Mouse (Mus musculus): ENCODE data around the gene Inpp5a. TPM values are rescaled to one million over a fixed set of nuclear protein-coding genes. Genes with fewer than 3 reads are reported as not detected.
A peak's percentile ranks its signal among the peaks of the same experiment; 100 is the strongest.

Gene Inpp5a
- polyA plus RNA-seq, 1 experiment from 2014 or later, result 25.4 TPM

DNA sequence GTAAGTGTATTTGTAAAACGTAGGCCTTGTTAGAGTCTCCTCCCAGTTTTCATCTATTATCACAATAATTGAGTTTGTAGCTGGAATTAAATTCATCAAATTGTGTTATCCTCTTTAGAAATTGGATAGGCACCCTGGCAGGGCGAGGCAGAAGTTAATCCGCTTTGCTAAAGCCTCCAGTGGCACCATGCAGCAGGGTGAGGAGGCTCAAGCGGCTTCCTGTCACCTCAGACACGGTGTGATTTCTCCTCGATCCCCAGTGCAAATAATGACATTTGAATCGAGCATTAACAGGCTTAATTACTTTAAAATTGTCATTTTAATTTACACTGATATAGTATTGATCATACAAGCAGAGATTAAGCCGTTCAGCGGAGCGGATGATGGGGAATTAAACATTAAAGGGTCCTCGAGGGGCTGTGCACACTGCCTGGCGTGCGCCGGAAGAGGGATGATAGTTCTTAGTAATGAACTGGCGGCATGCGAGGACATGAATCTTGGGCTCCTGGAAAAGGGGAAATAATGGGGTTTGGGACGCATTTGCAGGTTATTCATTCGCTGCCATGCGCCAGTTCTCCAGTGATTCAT lies 109.2 kb downstream of the Inpp5a start:
- H3K9ac ChIP-seq (ENCODE audit: low read length), result no peak overlapping the region
- DNase-seq (ENCODE audit: low spot score) (no peak), ATAC-seq (ENCODE audit: low FRiP score, low TSS enrichment) (no peak)
- H3K4me2 ChIP-seq (replicated peaks; ENCODE audit: low read depth), result no peak overlapping the region
- H3K27ac ChIP-seq (replicated peaks), result no peak overlapping the region
- H3K27me3 ChIP-seq (ENCODE audit: control insufficient read depth, insufficient read depth, low read length), result no peaks in the 10 kb centered on the region
- no peaks in the 10 kb centered on the region for H3K4me1 ChIP-seq (replicated peaks; ENCODE audit: control insufficient read depth, insufficient read depth)
- no peaks in the 10 kb centered on the region for H3K36me3 ChIP-seq (ENCODE audit: control insufficient read depth, insufficient read depth, low read length)
- H3K9me3 ChIP-seq (ENCODE audit: control insufficient read depth, low read length), result no peaks in the 10 kb centered on the region
- 69% methylated on average over 19 of the region's 19 CpGs for WGBS
- TF ChIP-seq CTCF (IDR thresholded peaks at IDR 0.05; ENCODE audit: low read depth) (no peak), EP300 (optimal IDR thresholded peaks at IDR 0.05) (no peak)
- H3K4me3 ChIP-seq (ENCODE audit: low read depth, low read length), result no peak overlapping the region

DNA sequence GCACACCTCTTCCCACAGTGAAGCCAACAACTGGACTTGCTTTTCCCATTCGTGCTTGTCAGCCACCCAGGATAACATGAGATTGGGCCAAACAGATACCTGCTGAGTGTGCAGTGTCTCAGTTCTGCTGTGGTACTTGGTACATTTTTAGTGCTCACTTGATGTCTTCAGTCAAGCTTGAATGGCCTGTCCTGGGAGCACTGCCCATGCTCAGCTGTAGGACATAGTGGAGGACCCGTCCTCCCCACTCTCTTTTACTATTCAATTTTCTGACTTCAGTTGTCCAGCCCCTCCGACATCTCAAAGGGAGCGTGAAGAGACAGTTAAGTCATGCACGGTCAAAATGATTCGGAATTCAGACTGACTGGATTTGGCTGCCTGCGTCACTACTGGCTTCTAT lies 115.2 kb downstream of the Inpp5a start:
- Histone ChIP-seq H3K4me1 (replicated peaks; ENCODE audit: control insufficient read depth, insufficient read depth) (no peaks in the 10 kb centered on the region), H3K9me3 (ENCODE audit: control insufficient read depth, low read length) (no peaks in the 10 kb centered on the region), H3K4me3 (ENCODE audit: low read depth, low read length) (no peak overlapping the region), H3K36me3 (ENCODE audit: control insufficient read depth, insufficient read depth, low read length) (no peaks in the 10 kb centered on the region), H3K27ac (replicated peaks) (no peak overlapping the region), H3K27me3 (ENCODE audit: control insufficient read depth, insufficient read depth, low read length) (no peaks in the 10 kb centered on the region), H3K9ac (ENCODE audit: low read length) (no peak overlapping the region), H3K4me2 (replicated peaks; ENCODE audit: low read depth) (no peak overlapping the region)
- 89% methylated on average over 7 of the region's 7 CpGs for WGBS
- TF ChIP-seq CTCF (IDR thresholded peaks at IDR 0.05; ENCODE audit: low read depth) (no peak), EP300 (optimal IDR thresholded peaks at IDR 0.05) (no peak)
- no peak for DNase-seq (ENCODE audit: low spot score)
- ATAC-seq (ENCODE audit: low FRiP score, low TSS enrichment), result no peak

DNA sequence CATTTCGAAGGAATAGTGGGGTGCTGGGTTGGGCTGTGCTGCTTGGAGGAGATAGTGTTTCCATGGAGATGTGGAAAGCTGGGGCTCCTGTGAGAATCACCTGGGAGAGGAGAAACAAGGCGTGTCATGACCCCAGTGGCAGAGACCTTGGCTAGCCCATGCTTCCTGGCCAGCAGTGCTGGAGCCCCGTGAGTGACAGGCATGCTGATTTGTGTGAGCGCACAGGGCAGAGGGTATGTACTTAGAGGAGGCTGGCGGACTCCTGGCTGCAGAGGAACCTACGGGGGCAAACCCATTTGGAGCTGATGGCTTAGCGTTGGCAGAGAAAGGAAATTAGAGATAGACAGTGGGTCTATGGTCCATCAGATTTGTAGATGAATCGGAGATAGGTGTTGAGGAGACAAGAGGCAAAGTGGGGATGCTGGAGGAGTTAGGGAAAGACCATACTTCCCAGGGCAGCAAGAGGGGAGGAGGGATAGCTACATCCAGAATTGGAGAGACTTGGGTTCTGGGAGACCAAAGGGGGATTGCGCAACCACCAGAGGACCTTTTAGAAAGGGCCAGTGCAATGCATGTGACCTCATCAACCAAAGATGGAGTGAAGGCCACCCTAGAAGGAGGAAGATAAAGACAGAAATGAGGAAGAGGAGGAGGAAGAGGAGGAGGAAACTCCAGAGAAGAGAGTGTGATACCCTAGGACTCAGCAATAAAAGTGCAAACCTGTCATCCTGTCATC lies 117.9 kb downstream of the Inpp5a start:
- H3K27me3 ChIP-seq (ENCODE audit: control insufficient read depth, insufficient read depth, low read length), result no peaks in the 10 kb centered on the region
- DNase-seq (ENCODE audit: low spot score) (no peak), ATAC-seq (ENCODE audit: low FRiP score, low TSS enrichment) (no peak)
- no peak overlapping the region for H3K9ac ChIP-seq (ENCODE audit: low read length)
- no peak overlapping the region for H3K27ac ChIP-seq (replicated peaks)
- H3K4me3 ChIP-seq (ENCODE audit: low read depth, low read length), result no peak overlapping the region
- WGBS, result 62% methylated on average over 9 of the region's 9 CpGs
- H3K4me2 ChIP-seq (replicated peaks; ENCODE audit: low read depth), result no peak overlapping the region
- no peaks in the 10 kb centered on the region for H3K4me1 ChIP-seq (replicated peaks; ENCODE audit: control insufficient read depth, insufficient read depth)
- H3K9me3 ChIP-seq (ENCODE audit: control insufficient read depth, low read length), result no peaks in the 10 kb centered on the region
- no peaks in the 10 kb centered on the region for H3K36me3 ChIP-seq (ENCODE audit: control insufficient read depth, insufficient read depth, low read length)
- TF ChIP-seq CTCF (IDR thresholded peaks at IDR 0.05; ENCODE audit: low read depth) (no peak), EP300 (optimal IDR thresholded peaks at IDR 0.05) (no peak)

DNA sequence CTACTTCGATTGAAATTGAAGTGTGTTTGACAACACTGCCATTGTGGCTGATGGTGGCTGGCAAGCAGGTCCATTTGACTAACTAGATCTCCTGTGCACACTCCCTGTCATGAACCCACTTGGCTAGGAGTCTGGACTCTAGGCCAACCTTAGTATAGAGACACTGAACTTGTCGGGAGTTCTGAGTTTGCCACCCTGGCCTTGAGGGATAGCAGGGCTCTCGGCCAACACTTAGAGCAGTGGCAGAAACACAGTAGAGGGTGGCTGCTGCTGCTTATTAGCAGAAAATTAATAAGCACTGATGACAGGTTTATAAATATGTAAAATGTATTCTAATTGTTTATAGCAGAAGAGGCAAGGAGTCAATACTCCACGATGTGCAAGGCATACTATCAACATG lies 120.0 kb downstream of the Inpp5a start:
- WGBS, result 68% methylated on average over 4 of the region's 4 CpGs
- Histone ChIP-seq H3K4me2 (replicated peaks; ENCODE audit: low read depth) (no peak overlapping the region), H3K4me1 (replicated peaks; ENCODE audit: control insufficient read depth, insufficient read depth) (no peaks in the 10 kb centered on the region)

DNA sequence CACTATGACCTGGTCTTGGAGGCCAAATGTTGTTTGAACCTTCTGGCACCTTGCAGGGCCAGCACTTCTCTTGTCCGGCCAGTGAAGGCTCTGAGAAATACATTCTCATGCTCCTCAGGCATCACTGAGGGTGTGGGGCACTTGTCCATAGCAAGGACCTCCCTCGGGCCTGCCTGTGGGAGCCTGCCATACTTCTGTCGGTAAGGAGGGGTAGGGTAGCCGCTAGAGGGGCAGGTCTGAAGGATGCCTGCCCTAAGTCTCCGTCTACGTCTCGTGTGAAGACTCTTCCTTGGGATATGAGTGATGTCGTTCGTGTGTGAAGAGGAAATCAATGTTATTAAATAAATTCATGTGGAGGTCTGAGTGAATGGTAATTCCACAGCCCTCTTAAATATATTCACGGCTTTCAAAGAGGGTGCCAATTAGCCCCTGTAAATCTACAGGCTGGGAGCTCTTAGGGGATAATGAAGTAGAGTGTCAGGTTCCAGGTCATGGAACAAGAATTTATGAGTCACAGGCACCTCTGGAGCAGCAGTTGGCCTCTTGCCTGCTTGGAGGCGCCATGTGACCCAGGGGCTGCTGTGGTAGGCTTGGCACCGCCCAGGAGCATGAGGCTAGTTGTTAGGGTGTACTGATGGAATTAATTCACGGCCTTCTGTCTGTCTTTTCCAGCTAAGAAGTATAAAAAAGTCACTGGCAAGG lies 127.2 kb downstream of the Inpp5a start:
- no peaks in the 10 kb centered on the region for H3K9me3 ChIP-seq (ENCODE audit: control insufficient read depth, low read length)
- H3K36me3 ChIP-seq (ENCODE audit: control insufficient read depth, insufficient read depth, low read length), result no peaks in the 10 kb centered on the region; the same call in none of the 2 replicates
- no peak overlapping the region for H3K4me2 ChIP-seq (replicated peaks; ENCODE audit: low read depth)
- DNase-seq (ENCODE audit: low spot score), result peak; percentile 59
- no peaks in the 10 kb centered on the region for H3K27me3 ChIP-seq (ENCODE audit: control insufficient read depth, insufficient read depth, low read length)
- no peak for TF ChIP-seq EP300 (optimal IDR thresholded peaks at IDR 0.05)
- no peak for TF ChIP-seq CTCF (IDR thresholded peaks at IDR 0.05; ENCODE audit: low read depth)
- H3K4me1 ChIP-seq (replicated peaks; ENCODE audit: control insufficient read depth, insufficient read depth), result no peaks in the 10 kb centered on the region
- no peak overlapping the region for H3K27ac ChIP-seq (replicated peaks)
- no peak overlapping the region for H3K9ac ChIP-seq (ENCODE audit: low read length)
- WGBS, result 72% methylated on average over 13 of the region's 13 CpGs
- peak; percentile 75 for ATAC-seq (ENCODE audit: low FRiP score, low TSS enrichment)
- no peak overlapping the region for H3K4me3 ChIP-seq (ENCODE audit: low read depth, low read length)

More for the DNA sequence above, 120.0 kb downstream of the Inpp5a start:
- Histone ChIP-seq H3K27me3 (ENCODE audit: control insufficient read depth, insufficient read depth, low read length) (no peaks in the 10 kb centered on the region), H3K9ac (ENCODE audit: low read length) (no peak overlapping the region), H3K4me3 (ENCODE audit: low read depth, low read length) (no peak overlapping the region), H3K27ac (replicated peaks) (no peak overlapping the region), H3K36me3 (ENCODE audit: control insufficient read depth, insufficient read depth, low read length) (no peaks in the 10 kb centered on the region; the same call in 1 of the 2 replicates), H3K9me3 (ENCODE audit: control insufficient read depth, low read length) (no peaks in the 10 kb centered on the region)
- no peak for ATAC-seq (ENCODE audit: low FRiP score, low TSS enrichment)
- no peak for DNase-seq (ENCODE audit: low spot score)
- no peak for TF ChIP-seq CTCF (IDR thresholded peaks at IDR 0.05; ENCODE audit: low read depth)
- no peak for TF ChIP-seq EP300 (optimal IDR thresholded peaks at IDR 0.05)

DNA sequence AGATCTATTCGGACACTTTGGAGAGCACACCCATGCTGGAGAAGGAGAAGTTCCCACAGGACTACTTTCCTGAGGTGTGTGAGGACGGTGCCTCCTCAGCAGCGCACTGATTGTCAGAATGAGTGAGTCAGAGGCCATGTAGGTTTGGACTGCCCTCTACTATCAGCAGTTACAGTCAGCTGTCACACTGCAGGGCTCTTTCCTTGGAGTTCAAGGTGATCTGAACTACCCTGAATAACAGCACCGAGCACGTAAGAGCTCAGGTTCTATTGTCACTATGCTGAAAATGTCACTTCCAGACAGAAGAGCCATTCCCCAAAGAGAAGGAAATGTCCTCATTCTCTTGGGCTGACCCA lies 127.7 kb downstream of the Inpp5a start:
- Histone ChIP-seq H3K27me3 (ENCODE audit: control insufficient read depth, insufficient read depth, low read length) (no peaks in the 10 kb centered on the region), H3K9ac (ENCODE audit: low read length) (no peak overlapping the region), H3K9me3 (ENCODE audit: control insufficient read depth, low read length) (no peaks in the 10 kb centered on the region), H3K4me3 (ENCODE audit: low read depth, low read length) (no peak overlapping the region), H3K36me3 (ENCODE audit: control insufficient read depth, insufficient read depth, low read length) (no peaks in the 10 kb centered on the region; the same call in none of the 2 replicates), H3K4me1 (replicated peaks; ENCODE audit: control insufficient read depth, insufficient read depth) (no peaks in the 10 kb centered on the region), H3K4me2 (replicated peaks; ENCODE audit: low read depth) (no peak overlapping the region), H3K27ac (replicated peaks) (no peak overlapping the region)
- DNase-seq (ENCODE audit: low spot score), result no peak
- no peak for TF ChIP-seq CTCF (IDR thresholded peaks at IDR 0.05; ENCODE audit: low read depth)
- TF ChIP-seq EP300 (optimal IDR thresholded peaks at IDR 0.05), result no peak
- ATAC-seq (ENCODE audit: low FRiP score, low TSS enrichment), result peak; percentile 78
- WGBS, result 80% methylated on average over 5 of the region's 5 CpGs
